Mouse (Mus musculus) neural tube, embryonic 11.5 days (tissue): ENCODE measurements at regions not wholly inside any gene's neighbourhood (a gene's known extent, or its start where the extent isn't known, plus 50 kb on each side); places are given as distances from the start of the nearest gene placed in this dataset.

Source experiments
- ATAC-seq: fragments of 200-750 bp; cut with Nextera tagmentation; 2 replicates; pipeline ENCODE4 v1.8.0; 2017; ENCODE audit warnings: moderate number of reproducible peaks, mild to moderate bottlenecking, moderate TSS enrichment, moderate library complexity; ENCODE audit not compliant: insufficient read depth, low FRiP score, low TSS enrichment
- DNase-seq: peaks from one replicate; pipeline ENCODE4 v3.0.0-alpha.2; 2015; ENCODE audit warnings: low spot score
- H3K27ac ChIP-seq: fragments of 300-500 bp; sonication (generic); 2 replicates; pipeline ENCODE4 v1.5.1; 2014; ENCODE audit warnings: low read depth, mild to moderate bottlenecking, low read length
- H3K27me3 ChIP-seq: fragments of 300-500 bp; sonication (generic); 2 replicates; pipeline ENCODE4 v1.6.1; 2014; ENCODE audit warnings: mild to moderate bottlenecking, low read length, mixed read lengths; ENCODE audit not compliant: control insufficient read depth, insufficient read depth
- H3K36me3 ChIP-seq: fragments of 300-500 bp; sonication (generic); 2 replicates; pipeline ENCODE4 v1.6.1; 2014; ENCODE audit warnings: mild to moderate bottlenecking, low read length, moderate library complexity, mixed read lengths; ENCODE audit not compliant: control insufficient read depth, insufficient read depth
- H3K4me1 ChIP-seq: fragments of 300-500 bp; sonication (generic); 2 replicates; pipeline ENCODE4 v1.6.1; 2014; ENCODE audit warnings: low read length, mixed read lengths; ENCODE audit not compliant: control insufficient read depth, insufficient read depth
- H3K4me2 ChIP-seq: fragments of 300-500 bp; sonication (generic); 2 replicates; pipeline ENCODE4 v1.6.1; 2014; ENCODE audit warnings: low read depth, mild to moderate bottlenecking, moderate library complexity
- H3K4me3 ChIP-seq: fragments of 300-500 bp; sonication (generic); 2 replicates; pipeline ENCODE4 v1.5.1; 2014; ENCODE audit warnings: low read depth, low read length
- H3K9ac ChIP-seq: fragments of 300-500 bp; sonication (generic); 2 replicates; pipeline ENCODE4 v1.6.1; 2014; ENCODE audit warnings: mild to moderate bottlenecking, low read length
- H3K9me3 ChIP-seq: fragments of 300-500 bp; sonication (generic); 2 replicates; pipeline ENCODE4 v1.6.1; 2016; ENCODE audit warnings: low read length; ENCODE audit not compliant: control insufficient read depth
- WGBS: fragments of 180-500 bp; shearing (Covaris S2); extraction: QIAGEN DNeasy Blood & Tissue Kit; methylation state at CpG from one replicate; pipeline ENCODE4 v1.1.7; 2014; 5-methylcytosine and 5-hydroxymethylcytosine counted together

DNA sequence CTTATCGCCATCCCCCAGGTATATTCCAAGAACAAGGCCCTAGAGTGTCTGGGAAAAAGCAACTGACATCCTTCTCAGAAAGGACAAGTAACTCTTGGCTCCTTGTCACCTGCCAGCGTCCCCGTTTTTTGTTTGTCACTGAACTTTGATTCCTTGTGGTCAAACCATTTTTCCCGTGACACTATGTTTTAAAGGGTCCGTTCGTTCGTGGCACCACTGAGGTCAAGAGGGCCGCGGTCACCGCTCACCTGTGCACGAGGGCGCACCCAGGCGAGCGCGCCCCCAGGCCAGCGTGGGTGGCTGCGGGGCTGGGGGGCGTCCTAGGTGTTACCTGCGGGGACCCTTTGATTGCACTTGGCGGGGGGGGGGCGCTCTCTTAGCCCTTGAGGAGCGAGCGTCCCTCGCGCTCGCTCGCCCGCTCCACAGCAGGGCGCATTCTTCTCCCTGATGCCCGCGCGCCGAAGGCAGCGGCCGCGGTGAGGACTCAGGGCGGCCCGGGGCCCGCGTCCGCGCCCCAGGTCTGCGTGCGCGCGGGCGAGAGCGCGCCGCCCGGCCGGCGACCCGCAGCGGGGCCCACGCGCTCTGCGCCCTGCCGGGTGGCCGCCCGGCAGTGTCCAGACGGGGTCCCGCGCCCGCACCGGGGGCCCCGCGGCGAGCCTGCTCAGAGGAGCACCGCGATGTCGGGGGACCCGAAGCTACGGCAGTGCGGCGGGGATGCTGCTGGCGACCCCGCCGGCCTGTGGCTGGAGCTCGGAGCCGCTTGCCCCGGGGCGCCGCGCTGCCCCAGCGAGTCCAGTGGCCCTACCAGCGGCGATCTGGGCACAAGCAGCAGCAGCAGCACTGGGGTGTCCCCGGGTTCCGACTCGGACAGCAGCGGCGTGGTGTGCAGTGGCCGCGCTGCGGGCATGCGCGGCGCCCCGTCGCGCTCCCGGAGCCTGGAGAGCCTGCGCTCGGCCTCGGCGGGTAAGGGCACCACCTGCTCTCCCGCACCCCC, 92.5 kb downstream of the Fam168b start:
- H3K27ac ChIP-seq = no peak overlapping the region
- ATAC-seq (peak; percentile 72), DNase-seq (peak; percentile 58)
- WGBS = under 1% methylated on average over 94 of the region's 108 CpGs
- peak overlapping the region; percentile 78 for H3K9ac ChIP-seq
- H3K36me3 ChIP-seq = no peaks in the 10 kb centered on the region
- peak overlapping the region; percentile 97 for H3K4me2 ChIP-seq
- peaks cover 23% of the 10 kb centered on the region for H3K27me3 ChIP-seq
- H3K4me3 ChIP-seq = peak overlapping the region; percentile 70
- no peaks in the 10 kb centered on the region for H3K9me3 ChIP-seq
- peaks cover 16% of the 10 kb centered on the region for H3K4me1 ChIP-seq

GRCm38 (mm10) chr1:34751128-34751527, 91.7 kb downstream of the Fam168b start:
- no peaks in the 10 kb centered on the region for H3K9me3 ChIP-seq
- H3K27me3 ChIP-seq = peaks cover 23% of the 10 kb centered on the region
- peak overlapping the region; percentile 97 for H3K4me2 ChIP-seq
- peak; percentile 22 for DNase-seq
- ATAC-seq = peak; percentile 24; the same call in 1 of the 2 replicates
- H3K36me3 ChIP-seq = no peaks in the 10 kb centered on the region
- no peak overlapping the region for H3K27ac ChIP-seq
- peak overlapping the region; percentile 70 for H3K4me3 ChIP-seq
- 3% methylated on average over 6 of the region's 6 CpGs for WGBS
- H3K9ac ChIP-seq = no peak overlapping the region
- peaks cover 16% of the 10 kb centered on the region for H3K4me1 ChIP-seq

- Histone ChIP-seq H3K27me3 (peaks cover 23% of the 10 kb centered on the region), H3K4me2 (no peak overlapping the region)
- 60% methylated on average over 5 of the region's 5 CpGs for WGBS
These were observed 89.3 kb downstream of the Fam168b start for GRCm38 (mm10) chr1:34753581-34753980.

DNA sequence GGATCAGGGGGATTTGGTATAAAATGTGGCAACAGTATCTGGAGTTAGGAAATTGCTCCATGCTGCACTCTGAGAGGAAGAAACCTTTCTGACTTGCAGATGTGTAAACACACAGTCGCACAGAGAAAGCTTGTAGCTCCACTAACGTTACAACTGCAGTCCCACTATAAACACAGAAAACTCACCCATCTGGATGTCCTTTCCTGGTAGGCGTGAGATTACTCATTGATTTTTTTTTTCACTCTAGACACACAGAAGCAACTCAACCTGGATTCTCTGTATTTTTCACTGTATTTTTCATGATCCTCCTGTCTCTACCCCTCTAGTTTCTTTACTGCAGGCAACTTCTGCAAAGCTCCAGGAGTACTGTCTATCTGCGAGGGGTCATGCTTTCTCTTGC, 82.3 kb downstream of the Fam168b start:
- DNase-seq (no peak), ATAC-seq (no peak)
- H3K27me3 ChIP-seq = no peaks in the 10 kb centered on the region
- WGBS = 71% methylated on average over 4 of the region's 4 CpGs
- H3K36me3 ChIP-seq = no peaks in the 10 kb centered on the region
- H3K4me1 ChIP-seq = no peaks in the 10 kb centered on the region
- H3K27ac ChIP-seq = no peak overlapping the region
- H3K4me3 ChIP-seq = no peak overlapping the region
- no peak overlapping the region for H3K9ac ChIP-seq
- no peaks in the 10 kb centered on the region for H3K9me3 ChIP-seq
- no peak overlapping the region for H3K4me2 ChIP-seq

More at GRCm38 (mm10) chr1:34753581-34753980, 89.3 kb downstream of the Fam168b start:
- Histone ChIP-seq H3K27ac (no peak overlapping the region), H3K9me3 (no peaks in the 10 kb centered on the region), H3K9ac (no peak overlapping the region), H3K4me3 (no peak overlapping the region), H3K36me3 (no peaks in the 10 kb centered on the region), H3K4me1 (peaks cover 16% of the 10 kb centered on the region)
- ATAC-seq = no peak
- DNase-seq = no peak

DNA sequence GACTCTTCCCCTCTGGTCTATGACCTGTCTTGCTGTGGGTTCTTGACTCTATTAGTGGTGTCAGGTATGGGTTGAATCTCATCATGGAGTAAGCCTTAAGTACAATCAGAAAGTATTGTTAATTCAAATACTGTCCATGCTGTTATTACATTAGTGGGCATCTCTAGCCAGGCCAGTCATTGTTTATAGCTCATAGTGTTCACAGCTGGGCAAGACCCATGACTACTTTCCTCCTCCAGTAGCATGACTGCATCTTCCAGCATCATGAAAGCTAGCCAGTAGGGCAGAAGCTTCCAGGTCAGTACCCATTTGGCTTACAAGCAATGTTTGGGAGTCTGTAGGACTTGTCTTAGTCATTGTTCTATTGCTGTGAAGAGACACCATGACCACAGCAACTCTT, 81.4 kb downstream of the Fam168b start:
- H3K9ac ChIP-seq = no peak overlapping the region
- no peak overlapping the region for H3K4me2 ChIP-seq
- no peaks in the 10 kb centered on the region for H3K4me1 ChIP-seq
- H3K4me3 ChIP-seq = no peak overlapping the region
- DNase-seq (no peak), ATAC-seq (no peak)
- no peaks in the 10 kb centered on the region for H3K27me3 ChIP-seq
- H3K27ac ChIP-seq = no peak overlapping the region
- H3K36me3 ChIP-seq = no peaks in the 10 kb centered on the region
- no peaks in the 10 kb centered on the region for H3K9me3 ChIP-seq

DNA sequence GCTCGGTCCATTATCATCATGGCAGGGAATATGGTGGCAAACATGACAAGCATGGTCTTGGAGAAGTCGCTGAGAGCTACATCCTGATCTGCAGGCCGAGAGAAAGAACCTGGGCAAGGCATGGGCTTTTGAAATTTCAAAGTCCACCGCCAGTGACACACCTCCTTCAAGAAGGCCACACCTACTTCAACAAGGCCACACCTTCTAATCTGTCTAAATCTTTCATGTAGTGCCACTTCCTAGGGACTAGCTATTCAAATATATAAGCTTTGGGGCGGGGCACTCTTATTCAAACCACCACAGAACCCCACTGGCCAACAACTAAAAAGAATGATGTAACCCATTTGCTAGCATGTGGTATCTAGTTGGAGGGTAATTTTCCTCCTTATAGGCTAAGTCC, 81.0 kb downstream of the Fam168b start:
- ATAC-seq = no peak

More for the DNA sequence above, 81.0 kb downstream of the Fam168b start:
- Histone ChIP-seq H3K4me2 (no peak overlapping the region), H3K27ac (no peak overlapping the region), H3K4me3 (no peak overlapping the region), H3K9me3 (no peaks in the 10 kb centered on the region), H3K9ac (no peak overlapping the region), H3K4me1 (no peaks in the 10 kb centered on the region), H3K36me3 (no peaks in the 10 kb centered on the region), H3K27me3 (no peaks in the 10 kb centered on the region)
- DNase-seq = no peak
- 92% methylated on average over 5 of the region's 5 CpGs for WGBS
